Mouse (Mus musculus) E14TG2a.4 (cell line): ENCODE data around the gene Auts2.

Source experiments
- CTCF ChIP-seq: conservative IDR thresholded peaks from 2 replicates; pipeline ENCODE4 v1.5.1; 2014; ENCODE audit warnings: low read length
- NANOG ChIP-seq: IDR thresholded peaks from 2 replicates; pipeline ENCODE4 v1.6.1; 2014; ENCODE audit warnings: borderline replicate concordance, low read length, mixed read lengths

- TF ChIP-seq CTCF (no peak), NANOG (no peak)
Measured at GRCm38 (mm10) chr5:131703729-131704128, 839.4 kb downstream of the Auts2 start.
